Mouse (Mus musculus): Measurements from ENCODE around the gene Slc20a1. TPM values are rescaled to one million over a fixed set of nuclear protein-coding genes. Genes with fewer than 3 reads are reported as not detected.

The Slc20a1 gene
- total RNA-seq, 2 experiments from 2014 or later, result 4.5 to 5.1 TPM

DNA sequence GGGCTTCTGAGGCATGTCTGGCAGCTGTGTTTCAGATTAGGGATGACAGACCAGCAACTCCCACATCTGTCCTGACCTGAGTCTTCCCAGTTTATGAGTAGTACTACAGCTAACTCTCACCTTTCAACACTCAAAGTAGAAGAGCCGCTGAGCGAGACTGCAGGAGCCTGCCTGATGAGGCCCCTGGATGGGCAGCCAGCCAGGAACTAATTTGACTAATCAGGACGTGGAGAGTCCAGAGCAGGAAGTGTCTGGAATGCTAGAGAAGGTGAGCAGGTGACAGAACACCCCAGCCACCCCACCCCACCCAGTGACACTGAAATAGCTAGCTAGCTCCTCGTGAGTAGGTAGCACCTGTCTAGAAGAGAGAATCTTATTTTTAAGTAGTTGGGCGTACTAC is 47.1 kb downstream of the Slc20a1 start:
- intact Hi-C loops (cut with DNase I; ENCODE audit: low total_unique reads), result no loop called here
- DNase-seq, result no peak

DNA sequence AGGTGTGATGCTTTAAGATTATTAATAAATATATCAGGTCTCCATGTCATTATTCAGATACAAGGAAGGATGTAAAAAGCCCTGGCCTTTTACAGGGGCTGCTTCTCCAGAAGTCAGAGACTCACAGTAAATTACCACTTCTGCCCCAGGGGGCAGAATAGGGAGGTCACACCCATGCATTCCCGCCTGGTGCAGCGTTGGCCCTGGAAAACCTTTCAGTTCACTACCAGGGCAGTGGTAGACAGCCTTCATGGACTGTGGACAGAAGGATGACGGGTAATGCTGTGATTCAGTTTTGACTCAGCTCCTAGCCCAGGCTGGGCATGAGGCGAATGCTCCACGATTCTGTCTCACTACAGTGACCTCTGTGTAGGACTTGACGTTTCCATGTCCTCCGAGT is 47.9 kb downstream of the Slc20a1 start:
- intact Hi-C loops (cut with DNase I; ENCODE audit: low total_unique reads), result no loop called here
- no peak for DNase-seq

DNA sequence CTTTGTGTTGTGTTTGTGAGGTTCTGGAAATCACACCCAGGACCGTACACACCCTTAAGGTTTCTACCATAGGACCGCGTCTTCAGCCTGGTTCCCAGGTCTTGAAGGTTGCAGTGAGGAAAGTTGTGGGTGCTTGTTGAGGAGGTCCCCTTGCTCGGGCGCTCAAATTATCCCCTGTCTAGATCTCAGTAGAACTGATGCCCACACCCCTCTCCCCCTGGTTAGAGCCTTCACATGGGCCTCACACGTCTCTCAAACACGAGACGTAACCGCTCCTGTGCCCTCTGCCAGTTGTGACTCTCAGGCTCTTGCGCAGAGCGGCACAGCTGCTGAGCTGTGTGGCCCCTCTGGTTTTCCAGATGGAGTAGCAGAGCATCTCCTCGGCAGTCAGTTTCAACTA is 48.4 kb downstream of the Slc20a1 start:
- intact Hi-C loops (cut with DNase I; ENCODE audit: low total_unique reads), result no loop called here
- DNase-seq, result no peak

DNA sequence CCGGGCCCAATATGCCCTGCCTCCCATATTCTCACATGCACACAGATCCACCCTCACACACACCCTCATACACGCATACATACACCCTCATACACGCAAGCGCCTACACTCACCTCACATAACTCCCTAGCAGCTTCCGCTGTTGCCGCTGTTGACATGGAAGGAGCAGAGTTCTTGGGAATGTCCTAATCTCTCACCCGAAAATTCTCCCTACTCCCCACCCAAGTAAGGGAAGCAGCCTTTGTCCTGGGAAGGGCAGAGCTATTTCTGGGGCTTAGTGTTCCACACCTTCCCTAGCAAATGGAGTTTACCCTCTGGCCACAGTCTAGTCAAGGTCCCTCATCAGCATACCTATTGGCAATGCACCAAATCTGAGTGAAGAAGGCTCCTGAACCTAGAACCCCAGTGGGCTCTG is 49.1 kb downstream of the Slc20a1 start:
- DNase-seq, result no peak
- intact Hi-C loops (cut with DNase I; ENCODE audit: low total_unique reads), result no loop called here

DNA sequence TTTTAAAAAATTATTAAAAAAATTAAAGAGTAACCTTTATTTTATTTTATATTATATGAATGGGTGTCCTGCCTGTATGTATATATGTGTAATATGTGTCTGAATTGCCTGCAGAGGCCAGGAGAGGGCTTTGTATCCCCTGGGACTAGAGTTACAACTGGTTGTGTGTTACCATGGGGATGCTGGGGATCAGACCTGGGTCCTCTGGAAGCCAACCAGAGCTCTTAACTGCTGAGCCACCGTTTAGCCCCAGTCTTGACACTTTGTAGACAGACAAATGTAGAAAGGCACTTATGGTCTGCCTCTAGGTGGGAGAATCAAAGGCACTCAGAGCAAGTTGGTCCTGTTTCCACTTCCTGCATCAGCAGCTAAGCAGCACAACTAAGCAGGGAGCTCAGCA is 50.8 kb downstream of the Slc20a1 start:
- intact Hi-C loops (cut with DNase I; ENCODE audit: low total_unique reads), result no loop called here
- DNase-seq, result no peak

DNA sequence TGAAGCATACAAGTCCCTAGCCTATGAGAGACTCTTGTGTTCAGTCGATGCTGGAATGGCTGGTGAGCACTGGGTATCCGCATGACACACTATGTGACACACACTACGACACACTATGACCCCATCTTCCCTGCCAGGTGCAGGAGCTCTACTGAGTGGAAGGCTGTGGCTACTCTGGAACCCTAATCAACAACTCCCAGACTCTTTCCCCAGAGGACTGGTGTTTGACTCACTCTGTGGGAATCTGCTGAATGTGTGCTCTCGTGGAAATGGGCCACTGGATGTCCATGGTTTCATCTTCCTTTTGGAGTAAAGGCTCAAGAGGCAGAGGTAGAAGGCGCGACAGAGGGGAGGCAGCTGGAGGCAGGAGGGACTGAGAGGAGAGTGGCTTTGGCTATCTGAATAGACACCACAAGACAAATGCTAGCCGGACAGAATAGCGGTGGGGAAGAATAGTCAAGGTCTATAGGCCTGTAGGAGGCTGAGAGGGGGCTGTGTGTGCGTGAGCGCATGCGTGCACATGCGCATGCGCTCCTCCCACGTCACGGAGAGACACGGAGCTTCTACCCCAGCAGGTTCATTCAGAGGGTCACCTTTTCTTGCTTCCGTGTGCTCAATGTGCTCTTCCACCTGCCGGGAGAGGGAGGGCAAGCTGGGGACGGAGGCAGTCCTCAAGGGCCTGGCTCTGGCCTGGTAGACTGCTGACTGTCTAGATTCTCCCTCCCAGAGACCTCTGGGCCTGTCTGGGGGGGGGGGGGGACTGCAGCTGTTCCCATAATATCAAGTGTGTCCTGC is 54.5 kb downstream of the Slc20a1 start:
- intact Hi-C loops (cut with DNase I; ENCODE audit: low total_unique reads), result loop anchor here (10.0 kb wide), 1 partner anchor 308 kb away; the partner anchor contains the start of gene Zc3h8
- no peak for DNase-seq

DNA sequence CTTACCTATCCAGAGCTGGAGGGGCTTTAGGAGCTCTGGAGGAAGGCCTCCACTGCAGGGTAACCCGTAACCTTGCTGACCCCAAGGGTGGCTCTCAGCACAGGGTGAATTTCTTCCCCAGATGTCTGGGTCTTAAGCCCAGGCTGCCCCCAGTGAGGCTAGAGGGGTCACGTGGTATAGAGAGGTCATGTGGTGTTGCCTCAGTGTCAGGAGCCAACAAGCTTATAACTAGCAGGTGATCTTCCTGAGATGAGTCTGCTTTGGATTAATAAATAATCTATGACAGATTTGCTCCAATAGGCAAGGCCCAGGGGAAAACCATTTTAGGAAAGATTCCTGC is 55.0 kb downstream of the Slc20a1 start:
- intact Hi-C loops (cut with DNase I; ENCODE audit: low total_unique reads), result loop anchor here (10.0 kb wide), 1 partner anchor 309 kb away; the partner anchor contains the start of gene Zc3h8

DNA sequence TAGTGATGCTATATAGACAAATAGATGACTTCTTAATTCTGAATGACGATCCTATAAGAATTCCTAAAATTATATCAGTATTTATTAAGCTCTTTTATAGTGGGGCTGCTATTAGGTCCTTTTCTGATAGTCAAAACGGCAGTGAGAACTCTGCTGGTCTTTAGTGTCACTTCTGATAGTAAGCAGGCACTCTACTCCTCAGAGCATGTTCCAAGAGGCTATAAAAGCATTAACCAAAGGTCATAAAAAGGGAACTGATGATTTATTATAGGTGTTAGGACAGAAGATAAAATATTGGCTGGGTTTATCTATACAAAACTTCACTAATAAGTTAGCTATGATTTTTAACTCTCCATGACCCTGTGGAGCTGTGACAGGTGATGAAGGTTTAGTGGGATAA is 55.5 kb downstream of the Slc20a1 start:
- intact Hi-C loops (cut with DNase I; ENCODE audit: low total_unique reads), result loop anchor here (10.0 kb wide), 1 partner anchor 309 kb away; the partner anchor contains the start of gene Zc3h8
- DNase-seq, result no peak

More for the DNA sequence above, 55.0 kb downstream of the Slc20a1 start:
- no peak for DNase-seq

DNA sequence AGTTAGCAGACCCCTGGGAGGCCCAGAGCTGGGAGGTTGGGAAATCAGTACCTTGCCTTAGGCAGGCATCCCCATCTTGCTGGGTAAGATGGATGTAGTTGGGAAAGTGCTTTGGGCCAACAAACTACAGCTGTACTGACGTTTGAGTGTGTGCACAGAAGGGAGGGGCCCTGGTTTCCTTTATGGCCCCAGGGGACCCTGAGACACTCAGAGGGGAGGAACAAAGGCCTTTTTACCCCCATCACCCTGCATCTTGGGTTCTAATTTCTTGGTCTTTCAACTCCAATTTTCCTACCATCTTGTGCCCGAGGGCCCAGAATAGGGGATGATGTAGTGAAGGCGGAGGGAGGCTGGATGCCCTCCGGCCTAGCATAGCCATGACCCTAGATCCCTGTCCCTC is 57.4 kb downstream of the Slc20a1 start:
- intact Hi-C loops (cut with DNase I; ENCODE audit: low total_unique reads), result loop anchor here (2.0 to 10.0 kb wide), 3 partner anchors 81 to 311 kb away; partner anchors contain the start of gene Zc3h8
- DNase-seq, result no peak

DNA sequence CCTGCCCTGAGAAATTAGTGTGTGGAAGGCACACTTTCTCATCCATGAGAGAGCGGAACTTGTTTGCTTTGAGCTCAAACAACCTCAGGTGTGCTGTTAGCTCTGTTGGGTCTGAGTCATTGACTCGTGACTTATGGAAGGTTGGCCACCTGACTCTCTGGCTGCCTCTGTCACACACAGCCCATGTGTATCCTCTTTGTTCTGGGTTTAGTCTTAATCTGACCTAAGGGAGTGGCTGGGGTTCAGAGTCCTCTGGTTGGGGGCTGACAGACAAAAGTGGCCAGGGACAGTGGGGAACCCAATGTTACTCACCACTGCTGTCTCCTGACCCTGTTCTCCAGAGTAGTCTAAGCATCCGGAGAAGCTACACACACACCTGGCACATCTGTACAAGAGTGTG is 59.5 kb downstream of the Slc20a1 start:
- no peak for DNase-seq
- intact Hi-C loops (cut with DNase I; ENCODE audit: low total_unique reads), result loop anchor here (5.0 to 10.0 kb wide), 2 partner anchors 221 to 313 kb away; partner anchors contain the start of gene Zc3h8

DNA sequence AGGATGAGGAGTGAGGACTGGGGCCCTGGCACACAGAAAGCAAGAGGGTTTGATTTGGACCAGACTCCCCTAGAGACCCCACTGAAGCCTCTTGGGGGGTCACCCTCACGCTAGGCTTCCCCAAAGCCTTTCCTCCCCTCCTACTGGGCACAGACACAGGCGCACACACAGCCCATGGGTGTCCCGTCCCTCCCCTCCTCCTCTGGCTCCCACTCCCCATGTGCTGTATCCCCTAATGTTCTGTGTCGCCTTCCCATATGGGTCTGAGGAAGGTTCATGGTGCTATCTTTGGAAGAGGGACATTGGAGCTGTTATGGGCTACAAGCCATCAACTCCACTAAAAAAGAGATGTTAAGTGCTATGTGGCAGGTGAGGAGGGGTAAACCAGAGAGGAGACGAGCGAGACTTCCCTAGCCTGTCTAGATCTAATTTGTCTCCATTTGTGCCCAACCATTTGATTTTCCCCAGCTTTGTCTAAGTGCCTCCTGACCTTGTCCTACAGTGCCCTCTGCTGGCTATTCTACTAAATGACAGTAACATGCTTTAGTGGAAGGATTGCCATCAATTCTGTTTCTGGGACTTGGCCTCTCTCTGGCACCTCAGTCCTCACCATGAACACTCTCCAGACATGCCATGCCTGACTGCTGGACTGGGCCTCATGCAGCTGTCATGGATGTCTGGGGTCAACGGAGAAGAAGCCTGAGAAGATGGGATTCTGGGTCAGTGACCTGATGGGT is 60.1 kb downstream of the Slc20a1 start:
- intact Hi-C loops (cut with DNase I; ENCODE audit: low total_unique reads), result loop anchor here (5.0 to 10.0 kb wide), 2 partner anchors 221 to 314 kb away; partner anchors contain the start of gene Zc3h8
- DNase-seq, result peak; percentile 41

DNA sequence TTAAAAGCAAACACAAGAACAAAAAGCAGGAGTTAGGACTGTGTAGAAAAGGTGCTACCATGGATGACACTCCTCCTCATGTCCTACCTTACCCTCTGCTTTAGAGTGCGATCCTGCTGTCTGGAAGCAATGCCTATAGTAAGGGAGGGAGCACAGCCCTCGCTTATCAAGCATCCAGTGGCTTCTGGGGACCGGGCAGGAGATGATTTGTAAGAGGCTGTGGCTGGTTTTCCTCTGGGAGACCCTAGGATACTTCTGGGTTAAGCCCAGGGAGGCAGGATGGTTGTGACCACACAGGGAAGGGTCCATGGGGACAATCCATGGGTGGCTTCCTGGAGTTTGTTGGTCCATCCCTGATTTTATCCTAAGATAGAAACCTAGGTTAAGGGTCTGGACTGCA is 62.1 kb downstream of the Slc20a1 start:
- no peak for DNase-seq
- intact Hi-C loops (cut with DNase I; ENCODE audit: low total_unique reads), result no loop called here

Other genes starting within 250 kb of the Slc20a1 start
- 1 to 10 TPM; 4.6 to 6.8 TPM for gene Zc3h6, start 231.4 kb upstream of the Slc20a1 start, total RNA-seq (2021)
- 10 to 100 TPM; 13.8 to 16.8 TPM for gene Gm10762, start 231.0 kb upstream of the Slc20a1 start, total RNA-seq (2021)
- gene Vinac1, start 150.6 kb upstream of the Slc20a1 start, total RNA-seq (2021), result under 1 TPM in 1 of 2 experiments, not detected in 1; 0.04 TPM
- 1 to 10 TPM; 5.6 to 7.3 TPM for gene Ttl, start 132.8 kb upstream of the Slc20a1 start, total RNA-seq (2021)
- 10 to 100 TPM in 1 of 2 experiments, 1 to 10 TPM in 1; 9.0 to 10.0 TPM for gene Polr1b, start 97.8 kb upstream of the Slc20a1 start, total RNA-seq (2021)
- 1 to 10 TPM; 7.9 to 9.1 TPM for gene Chchd5, start 69.1 kb upstream of the Slc20a1 start, total RNA-seq (2021)
- gene Ckap2l, start 98.4 kb downstream of the Slc20a1 start, total RNA-seq (2021), result 1 to 10 TPM; 2.8 to 3.3 TPM
- gene Il1a, start 111.2 kb downstream of the Slc20a1 start, total RNA-seq (2021), result not detected
- not detected for gene Il1b, start 172.4 kb downstream of the Slc20a1 start, total RNA-seq (2021)

All from gastrocnemius, postnatal 14 days (tissue).